Mouse (Mus musculus): ENCODE results near the gene Mcrip2. TPM values are rescaled to one million over a fixed set of nuclear protein-coding genes. Genes with fewer than 3 reads are reported as not detected.

The Mcrip2 gene
- polyA plus RNA-seq, 1 experiment from 2014 or later = 49.4 TPM

GRCm38 (mm10) chr17:25883824-25884223, 15.3 kb upstream of the Mcrip2 start:
- 90% methylated on average over 3 of the region's 3 CpGs for WGBS
- Histone ChIP-seq H3K9ac (ENCODE audit: low read length) (no peak overlapping the region), H3K27me3 (ENCODE audit: control insufficient read depth, insufficient read depth, low read length) (no peaks in the 10 kb centered on the region), H3K9me3 (replicated peaks; ENCODE audit: control insufficient read depth, low read length) (no peaks in the 10 kb centered on the region), H3K4me2 (ENCODE audit: low read depth, low read length) (no peak overlapping the region), H3K27ac (ENCODE audit: low read length) (no peak overlapping the region), H3K4me1 (ENCODE audit: control insufficient read depth, insufficient read depth, low read length) (peaks cover 13% of the 10 kb centered on the region; the same call in 1 of the 2 replicates), H3K36me3 (ENCODE audit: control insufficient read depth, insufficient read depth, low read length) (peaks cover 8% of the 10 kb centered on the region), H3K4me3 (replicated peaks; ENCODE audit: low read length) (no peak overlapping the region)
- no peak for ATAC-seq (ENCODE audit: insufficient read depth, low FRiP score)

- Histone ChIP-seq H3K4me2 (ENCODE audit: low read depth, low read length) (no peak overlapping the region), H3K4me3 (replicated peaks; ENCODE audit: low read length) (no peak overlapping the region), H3K9ac (ENCODE audit: low read length) (no peak overlapping the region), H3K27me3 (ENCODE audit: control insufficient read depth, insufficient read depth, low read length) (no peaks in the 10 kb centered on the region), H3K4me1 (ENCODE audit: control insufficient read depth, insufficient read depth, low read length) (peaks cover 13% of the 10 kb centered on the region; the same call in 1 of the 2 replicates), H3K36me3 (ENCODE audit: control insufficient read depth, insufficient read depth, low read length) (peaks cover 8% of the 10 kb centered on the region), H3K27ac (ENCODE audit: low read length) (no peak overlapping the region), H3K9me3 (replicated peaks; ENCODE audit: control insufficient read depth, low read length) (no peaks in the 10 kb centered on the region)
- 89% methylated on average over 8 of the region's 8 CpGs for WGBS
- ATAC-seq (ENCODE audit: insufficient read depth, low FRiP score) = no peak
These were observed 14.7 kb upstream of the Mcrip2 start for GRCm38 (mm10) chr17:25883268-25883667.

GRCm38 (mm10) chr17:25882306-25882705, 13.7 kb upstream of the Mcrip2 start:
- Histone ChIP-seq H3K36me3 (ENCODE audit: control insufficient read depth, insufficient read depth, low read length) (peaks cover 15% of the 10 kb centered on the region), H3K4me1 (ENCODE audit: control insufficient read depth, insufficient read depth, low read length) (peaks cover 13% of the 10 kb centered on the region; the same call in 1 of the 2 replicates)

GRCm38 (mm10) chr17:25881691-25882090, 13.1 kb upstream of the Mcrip2 start:
- WGBS = 39% methylated on average over 4 of the region's 4 CpGs
- no peak overlapping the region for H3K27ac ChIP-seq (ENCODE audit: low read length)
- peaks cover 15% of the 10 kb centered on the region for H3K36me3 ChIP-seq (ENCODE audit: control insufficient read depth, insufficient read depth, low read length)

More at GRCm38 (mm10) chr17:25882306-25882705, 13.7 kb upstream of the Mcrip2 start:
- whole genome bisulfite sequencing = 42% methylated on average over 5 of the region's 5 CpGs
- ATAC-seq (ENCODE audit: insufficient read depth, low FRiP score) = no peak
- Histone ChIP-seq H3K9me3 (replicated peaks; ENCODE audit: control insufficient read depth, low read length) (no peaks in the 10 kb centered on the region), H3K27me3 (ENCODE audit: control insufficient read depth, insufficient read depth, low read length) (no peaks in the 10 kb centered on the region), H3K9ac (ENCODE audit: low read length) (no peak overlapping the region), H3K4me3 (replicated peaks; ENCODE audit: low read length) (no peak overlapping the region), H3K27ac (ENCODE audit: low read length) (no peak overlapping the region), H3K4me2 (ENCODE audit: low read depth, low read length) (no peak overlapping the region)

GRCm38 (mm10) chr17:25880913-25881641, 12.5 kb upstream of the Mcrip2 start:
- Histone ChIP-seq H3K9ac (ENCODE audit: low read length) (no peak overlapping the region), H3K4me3 (replicated peaks; ENCODE audit: low read length) (no peak overlapping the region), H3K4me1 (ENCODE audit: control insufficient read depth, insufficient read depth, low read length) (peaks cover 18% of the 10 kb centered on the region), H3K27me3 (ENCODE audit: control insufficient read depth, insufficient read depth, low read length) (no peaks in the 10 kb centered on the region), H3K4me2 (ENCODE audit: low read depth, low read length) (no peak overlapping the region), H3K27ac (ENCODE audit: low read length) (no peak overlapping the region), H3K36me3 (ENCODE audit: control insufficient read depth, insufficient read depth, low read length) (peaks cover 15% of the 10 kb centered on the region), H3K9me3 (replicated peaks; ENCODE audit: control insufficient read depth, low read length) (no peaks in the 10 kb centered on the region)
- ATAC-seq (ENCODE audit: insufficient read depth, low FRiP score) = no peak
- 20% methylated on average over 5 of the region's 5 CpGs for WGBS

More at GRCm38 (mm10) chr17:25881691-25882090, 13.1 kb upstream of the Mcrip2 start:
- peaks cover 13% of the 10 kb centered on the region; the same call in 1 of the 2 replicates for H3K4me1 ChIP-seq (ENCODE audit: control insufficient read depth, insufficient read depth, low read length)
- no peak overlapping the region for H3K4me2 ChIP-seq (ENCODE audit: low read depth, low read length)
- no peaks in the 10 kb centered on the region for H3K9me3 ChIP-seq (replicated peaks; ENCODE audit: control insufficient read depth, low read length)
- ATAC-seq (ENCODE audit: insufficient read depth, low FRiP score) = no peak
- H3K27me3 ChIP-seq (ENCODE audit: control insufficient read depth, insufficient read depth, low read length) = no peaks in the 10 kb centered on the region
- no peak overlapping the region for H3K9ac ChIP-seq (ENCODE audit: low read length)
- H3K4me3 ChIP-seq (replicated peaks; ENCODE audit: low read length) = no peak overlapping the region

GRCm38 (mm10) chr17:25880196-25880910, 11.8 kb upstream of the Mcrip2 start, which contains the start of gene Wfikkn1:
Wfikkn1 (minus strand) TSS chr17:25880858.
- WGBS = 32% methylated on average over 5 of the region's 5 CpGs
- Histone ChIP-seq H3K36me3 (ENCODE audit: control insufficient read depth, insufficient read depth, low read length) (peaks cover 15% of the 10 kb centered on the region), H3K4me1 (ENCODE audit: control insufficient read depth, insufficient read depth, low read length) (peaks cover 21% of the 10 kb centered on the region), H3K27me3 (ENCODE audit: control insufficient read depth, insufficient read depth, low read length) (no peaks in the 10 kb centered on the region), H3K4me3 (replicated peaks; ENCODE audit: low read length) (no peak within 1 kb of the TSS), H3K9me3 (replicated peaks; ENCODE audit: control insufficient read depth, low read length) (no peaks in the 10 kb centered on the region), H3K27ac (ENCODE audit: low read length) (no peak within 1 kb of the TSS), H3K4me2 (ENCODE audit: low read depth, low read length) (no peak within 1 kb of the TSS), H3K9ac (ENCODE audit: low read length) (no peak within 1 kb of the TSS)
- ATAC-seq (ENCODE audit: insufficient read depth, low FRiP score) = no peak

GRCm38 (mm10) chr17:25879750-25880149, 11.2 kb upstream of the Mcrip2 start:
- ATAC-seq (ENCODE audit: insufficient read depth, low FRiP score) = no peak
- H3K27ac ChIP-seq (ENCODE audit: low read length) = no peak overlapping the region
- WGBS = 75% methylated on average over 8 of the region's 8 CpGs
- no peak overlapping the region for H3K4me3 ChIP-seq (replicated peaks; ENCODE audit: low read length)
- no peak overlapping the region for H3K9ac ChIP-seq (ENCODE audit: low read length)
- no peak overlapping the region for H3K4me2 ChIP-seq (ENCODE audit: low read depth, low read length)
- H3K4me1 ChIP-seq (ENCODE audit: control insufficient read depth, insufficient read depth, low read length) = peaks cover 21% of the 10 kb centered on the region
- H3K9me3 ChIP-seq (replicated peaks; ENCODE audit: control insufficient read depth, low read length) = no peaks in the 10 kb centered on the region
- H3K27me3 ChIP-seq (ENCODE audit: control insufficient read depth, insufficient read depth, low read length) = no peaks in the 10 kb centered on the region
- H3K36me3 ChIP-seq (ENCODE audit: control insufficient read depth, insufficient read depth, low read length) = peaks cover 15% of the 10 kb centered on the region

- Histone ChIP-seq H3K27ac (ENCODE audit: low read length) (no peak overlapping the region), H3K9ac (ENCODE audit: low read length) (no peak overlapping the region), H3K9me3 (replicated peaks; ENCODE audit: control insufficient read depth, low read length) (no peaks in the 10 kb centered on the region), H3K36me3 (ENCODE audit: control insufficient read depth, insufficient read depth, low read length) (peaks cover 10% of the 10 kb centered on the region), H3K4me2 (ENCODE audit: low read depth, low read length) (no peak overlapping the region), H3K4me3 (replicated peaks; ENCODE audit: low read length) (no peak overlapping the region), H3K4me1 (ENCODE audit: control insufficient read depth, insufficient read depth, low read length) (peaks cover 25% of the 10 kb centered on the region), H3K27me3 (ENCODE audit: control insufficient read depth, insufficient read depth, low read length) (no peaks in the 10 kb centered on the region)
- WGBS = 63% methylated on average over 4 of the region's 4 CpGs
- no peak for ATAC-seq (ENCODE audit: insufficient read depth, low FRiP score)
These were observed 10.7 kb upstream of the Mcrip2 start for GRCm38 (mm10) chr17:25879261-25879660.

GRCm38 (mm10) chr17:25878611-25879180, 10.1 kb upstream of the Mcrip2 start:
- no peak overlapping the region for H3K4me3 ChIP-seq (replicated peaks; ENCODE audit: low read length)
- WGBS = 92% methylated on average over 19 of the region's 19 CpGs
- no peaks in the 10 kb centered on the region for H3K9me3 ChIP-seq (replicated peaks; ENCODE audit: control insufficient read depth, low read length)
- H3K4me1 ChIP-seq (ENCODE audit: control insufficient read depth, insufficient read depth, low read length) = peaks cover 29% of the 10 kb centered on the region
- peaks cover 10% of the 10 kb centered on the region for H3K36me3 ChIP-seq (ENCODE audit: control insufficient read depth, insufficient read depth, low read length)
- ATAC-seq (ENCODE audit: insufficient read depth, low FRiP score) = no peak
- no peak overlapping the region for H3K9ac ChIP-seq (ENCODE audit: low read length)
- H3K4me2 ChIP-seq (ENCODE audit: low read depth, low read length) = no peak overlapping the region
- H3K27me3 ChIP-seq (ENCODE audit: control insufficient read depth, insufficient read depth, low read length) = no peaks in the 10 kb centered on the region
- no peak overlapping the region for H3K27ac ChIP-seq (ENCODE audit: low read length)

All from stomach, embryonic 16.5 days (tissue).